Mouse (Mus musculus): ENCODE results near the gene Snx27.

DNA sequence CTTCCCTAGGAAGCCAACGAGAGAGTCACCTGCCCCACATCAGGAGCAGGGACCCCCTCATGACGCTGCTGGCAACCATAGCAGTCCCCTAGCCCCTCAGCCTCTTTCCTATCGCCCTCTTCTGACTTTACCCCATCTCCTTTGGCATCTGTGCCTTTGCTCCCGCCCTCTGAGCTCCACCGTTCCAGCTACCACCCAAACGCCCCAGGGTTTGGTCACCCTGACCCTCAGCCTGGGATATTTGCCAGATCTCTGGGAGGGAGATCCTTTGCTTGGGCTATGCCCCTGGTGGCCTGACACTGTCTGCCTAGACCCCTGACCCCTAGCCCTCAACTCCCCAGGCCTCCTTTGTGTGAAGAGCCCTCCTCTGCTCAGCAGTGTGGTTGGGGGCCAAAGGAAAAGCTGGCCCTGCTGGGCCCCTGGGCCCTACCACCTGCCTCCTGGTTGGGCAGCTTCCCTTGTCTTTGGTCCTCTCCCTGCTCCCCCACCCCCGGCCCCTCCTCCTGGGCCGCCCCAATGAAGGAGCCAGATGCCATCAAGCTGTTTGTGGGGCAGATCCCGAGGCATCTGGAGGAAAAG lies 103.8 kb downstream of the Snx27 start:
- TF ChIP-seq POLR2A (IDR thresholded peaks at IDR 0.05; ENCODE audit: low read depth, low read length) (no peak), CTCF (conservative IDR thresholded peaks at IDR 0.05; ENCODE audit: insufficient read depth, insufficient read length, low read depth, low read length) (no peak)
